Mouse (Mus musculus) thymus, adult 2 months (tissue): Measurements from ENCODE around the gene Sprr2a2.
"Not testable (repeated sequence)": the region's sequence is repeated elsewhere in the genome, so short reads cannot be mapped to it uniquely, and the experiment has no call there.

Experiments used
- CTCF ChIP-seq: fragments of 200-500 bp; IDR thresholded peaks from 2 replicates; pipeline ENCODE4 v1.5.1; 2012; ENCODE audit warnings: mild to moderate bottlenecking, control low read depth, low read length, moderate library complexity, borderline replicate concordance; ENCODE audit not compliant: control insufficient read depth, poor library complexity, insufficient read depth; ENCODE audit errors: extremely low read depth
- POLR2A ChIP-seq: fragments of 200-500 bp; IDR thresholded peaks from 2 replicates; pipeline ENCODE4 v1.6.1; 2012; ENCODE audit warnings: mild to moderate bottlenecking, low read length, control low read depth, moderate library complexity; ENCODE audit not compliant: control insufficient read depth, poor library complexity, insufficient read depth; ENCODE audit errors: extremely low read depth

GRCm38 (mm10) chr3:92238736-92239135, 23.0 kb downstream of the Sprr2a2 start:
- TF ChIP-seq POLR2A, CTCF: not testable (repeated sequence)
